Mouse (Mus musculus) CH12.LX (cell line): Measurements from ENCODE around the gene Tbr1.

Experiments
- CTCF ChIP-seq, 2 experiments: IDR thresholded peaks in 1 of 2; conservative IDR thresholded peaks in 1 of 2; 2 replicates each; pipeline ENCODE4 v1.5.1; 2011 to 2012; ENCODE audit warnings: low read depth in 2 of 2, low read length in 2 of 2, improper control_type of control experiment in 1 of 2, inconsistent platforms in 1 of 2, mild to moderate bottlenecking in 1 of 2, moderate library complexity in 1 of 2
- HCFC1 ChIP-seq: IDR thresholded peaks from 2 replicates; pipeline ENCODE4 v1.6.1; 2012; ENCODE audit warnings: low read depth, mild to moderate bottlenecking, inconsistent platforms, low read length, improper control_type of control experiment
- SIN3A ChIP-seq: IDR thresholded peaks from 2 replicates; pipeline ENCODE4 v1.6.1; 2012; ENCODE audit warnings: low read length, improper control_type of control experiment, inconsistent platforms

DNA sequence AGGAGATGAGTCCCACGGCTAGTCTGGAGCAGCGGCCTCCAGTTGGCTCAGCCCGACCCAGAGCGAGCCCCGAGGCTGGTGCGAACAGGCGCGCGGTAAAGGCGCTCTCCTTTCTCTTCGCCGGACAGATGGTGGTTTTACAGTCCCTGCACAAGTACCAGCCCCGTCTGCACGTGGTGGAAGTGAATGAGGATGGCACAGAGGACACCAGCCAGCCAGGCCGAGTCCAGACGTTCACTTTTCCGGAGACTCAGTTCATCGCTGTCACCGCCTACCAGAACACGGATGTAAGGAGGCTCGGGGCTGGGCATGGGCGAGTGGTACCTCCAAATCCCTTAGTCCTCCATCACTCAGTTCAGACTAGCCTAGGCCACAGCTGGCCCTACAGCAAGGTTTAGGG lies 4.4 kb downstream of the Tbr1 start:
- TF ChIP-seq SIN3A, result 0 out of 2 replicates have a peak, but pooled peaks have one; percentile 46
- no peak for TF ChIP-seq CTCF (conservative IDR thresholded peaks at IDR 0.05 in 1 of 2, IDR thresholded peaks at IDR 0.05 in 1 of 2; ENCODE audit: low read depth in 2 of 2, low read length in 2 of 2)
- TF ChIP-seq HCFC1, result no peak
